Mouse (Mus musculus) cortical plate, adult 2 months (tissue): ENCODE results near the gene Rnf43.

Experiments
- CTCF ChIP-seq: fragments of 200-500 bp; IDR thresholded peaks from 2 replicates; pipeline ENCODE4 v1.5.1; 2011; ENCODE audit warnings: mild to moderate bottlenecking, control low read depth, low read length; ENCODE audit not compliant: insufficient read depth; ENCODE audit errors: extremely low read depth
- POLR2A ChIP-seq: fragments of 200-500 bp; IDR thresholded peaks from 2 replicates; pipeline ENCODE4 v1.6.1; 2011; ENCODE audit warnings: mild to moderate bottlenecking, low read length, control low read depth; ENCODE audit not compliant: insufficient read depth; ENCODE audit errors: extremely low read depth

DNA sequence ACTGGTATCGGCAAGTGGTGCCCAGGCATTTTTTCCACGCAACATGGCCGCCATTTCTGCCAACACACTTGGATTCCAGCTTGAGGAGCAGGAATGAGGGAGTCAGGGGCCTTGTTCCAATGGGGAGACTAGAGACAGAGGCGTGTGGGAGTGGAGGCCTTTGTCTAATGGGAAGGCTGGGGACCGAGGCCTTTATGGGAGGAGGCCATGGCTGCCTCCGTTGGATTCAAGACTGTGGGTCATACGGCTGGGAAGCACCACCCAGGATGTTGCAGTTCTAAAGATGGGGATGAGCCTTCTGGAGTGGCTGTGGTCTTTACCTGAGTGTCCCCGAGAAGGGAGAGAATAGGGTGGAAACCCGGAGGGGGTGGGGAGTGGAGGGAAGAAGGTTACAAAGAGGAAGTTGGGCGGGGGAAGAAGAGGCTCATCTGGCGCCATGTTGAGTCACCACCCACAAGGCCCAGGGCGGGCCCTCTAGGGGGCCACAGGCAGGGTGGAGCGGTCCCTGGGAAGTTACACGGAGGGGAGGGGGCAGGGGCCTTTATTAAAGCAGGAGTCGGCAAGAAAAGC lies 93.8 kb downstream of the Rnf43 start:
- TF ChIP-seq POLR2A, result no peak
- no peak for TF ChIP-seq CTCF
